Mouse (Mus musculus): ENCODE data around the gene Tmem135. TPM values are rescaled to one million over a fixed set of nuclear protein-coding genes. Genes with fewer than 3 reads are reported as not detected.

Gene Tmem135
- total RNA-seq, 2 experiments from 2014 or later, result 55.6 to 60.5 TPM

DNA sequence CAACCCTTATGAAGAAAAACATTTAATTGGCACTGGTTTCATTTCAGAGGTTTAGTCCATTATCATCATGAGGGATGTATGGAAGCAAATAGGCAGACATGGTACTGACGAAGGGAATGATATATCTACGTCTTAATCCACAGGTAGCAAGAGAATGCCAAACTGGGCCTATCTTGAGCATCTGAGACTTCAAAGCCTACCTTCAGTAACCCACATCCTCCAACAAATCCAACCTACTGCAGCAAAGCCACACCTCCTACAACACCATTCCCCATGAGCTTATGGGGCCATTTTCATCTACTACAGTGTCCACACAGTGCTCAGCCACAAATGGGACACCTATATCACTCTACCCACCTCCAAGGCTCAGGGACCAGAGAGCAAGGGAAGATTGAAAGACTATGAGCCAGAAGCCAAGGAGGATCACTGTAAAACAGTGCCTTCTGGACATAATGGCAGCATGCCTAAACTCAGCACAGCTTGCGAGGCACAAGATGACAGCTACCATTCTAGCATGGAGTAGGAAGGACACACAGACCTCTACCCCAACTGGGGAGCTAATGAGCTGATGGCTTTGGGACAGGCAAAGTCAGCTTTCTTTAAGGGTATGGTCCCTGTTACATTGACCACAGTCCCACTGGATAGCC, 171.4 kb downstream of the Tmem135 start:
- intact Hi-C loops (cut with DNase I), result no loop called here
- DNase-seq (ENCODE audit: extremely low spot score in 1 of 2, low spot score in 2 of 2), result no peak

DNA sequence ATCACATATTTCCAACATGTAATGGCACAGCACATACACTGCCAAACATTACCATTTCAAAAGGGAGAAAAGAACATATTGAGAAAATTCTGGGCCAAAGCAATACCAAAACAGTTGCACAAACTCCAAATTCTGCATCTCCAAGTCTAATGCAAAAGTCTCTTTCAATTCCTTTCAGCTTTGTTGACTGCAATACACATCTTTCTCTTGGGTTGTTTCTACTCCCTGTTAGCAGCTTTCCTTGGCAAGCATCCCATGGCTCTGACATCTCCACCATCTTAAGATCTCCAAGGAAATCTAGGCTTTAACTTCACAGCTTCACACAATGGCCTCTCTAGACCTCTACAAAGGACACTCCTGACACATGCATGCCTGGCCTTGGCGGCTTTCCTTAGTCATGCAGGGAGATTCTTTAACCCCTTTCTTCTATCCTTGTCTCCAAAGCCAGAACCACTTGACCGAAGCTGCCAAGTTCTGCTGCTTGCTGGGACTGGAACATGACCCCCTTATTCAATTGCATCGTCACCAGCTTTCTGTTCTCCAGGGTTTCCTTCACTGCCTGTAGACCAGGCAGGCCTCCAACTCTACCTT, 172.7 kb downstream of the Tmem135 start:
- DNase-seq (ENCODE audit: extremely low spot score in 1 of 2, low spot score in 2 of 2), result no peak

GRCm38 (mm10) chr7:89222609-89223008, 181.4 kb downstream of the Tmem135 start:
- intact Hi-C loops (cut with DNase I), result no loop called here
- no peak for DNase-seq (ENCODE audit: extremely low spot score in 1 of 2, low spot score in 2 of 2)

More for the DNA sequence above, 172.7 kb downstream of the Tmem135 start:
- intact Hi-C loops (cut with DNase I), result no loop called here

- no peak for DNase-seq (ENCODE audit: extremely low spot score in 1 of 2, low spot score in 2 of 2)
- intact Hi-C loops (cut with DNase I), result no loop called here
Measured at GRCm38 (mm10) chr7:89216628-89217027, 187.4 kb downstream of the Tmem135 start.

DNA sequence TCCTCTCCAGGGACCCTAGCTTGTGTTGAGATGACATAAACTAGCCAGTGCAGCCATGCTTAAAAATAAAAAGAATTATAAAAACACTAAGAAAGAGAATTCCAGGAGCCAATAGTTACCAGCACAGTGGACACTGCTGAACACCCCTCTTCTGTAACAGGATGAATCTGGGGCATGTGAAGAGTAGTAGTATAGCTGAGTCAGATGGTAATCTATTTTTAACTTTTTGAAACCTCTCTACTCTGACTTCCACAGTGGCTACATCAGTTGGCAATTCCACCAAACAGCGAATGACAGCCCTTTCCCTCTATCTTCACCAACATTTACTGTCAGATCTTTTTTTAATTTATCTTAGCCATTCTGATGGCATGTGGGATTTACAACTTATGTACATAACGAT, 187.9 kb downstream of the Tmem135 start:
- intact Hi-C loops (cut with DNase I), result no loop called here
- no peak for DNase-seq (ENCODE audit: extremely low spot score in 1 of 2, low spot score in 2 of 2)

GRCm38 (mm10) chr7:89215714-89216113, 188.3 kb downstream of the Tmem135 start:
- intact Hi-C loops (cut with DNase I), result no loop called here
- no peak for DNase-seq (ENCODE audit: extremely low spot score in 1 of 2, low spot score in 2 of 2)

DNA sequence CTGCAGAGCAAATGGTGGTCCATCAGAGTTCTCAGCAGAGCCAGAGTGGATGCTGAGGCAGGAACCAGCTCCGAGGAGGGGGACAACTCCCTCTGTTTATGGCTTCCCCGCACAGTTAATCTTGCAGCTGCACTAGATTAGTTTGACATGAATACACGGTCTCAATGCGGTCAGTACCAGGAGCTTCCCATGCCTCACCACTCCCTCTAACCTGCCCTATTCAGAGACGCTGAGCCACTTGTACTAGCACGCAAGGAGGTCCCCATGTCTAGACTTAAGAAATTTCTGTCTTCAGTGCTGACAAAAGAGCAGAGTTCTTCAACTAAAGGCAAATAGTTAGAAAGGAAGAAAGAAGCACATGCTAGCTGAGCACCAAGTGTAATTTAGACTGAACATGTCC, 193.5 kb downstream of the Tmem135 start:
- DNase-seq (ENCODE audit: extremely low spot score in 1 of 2, low spot score in 2 of 2), result no peak
- intact Hi-C loops (cut with DNase I), result no loop called here

DNA sequence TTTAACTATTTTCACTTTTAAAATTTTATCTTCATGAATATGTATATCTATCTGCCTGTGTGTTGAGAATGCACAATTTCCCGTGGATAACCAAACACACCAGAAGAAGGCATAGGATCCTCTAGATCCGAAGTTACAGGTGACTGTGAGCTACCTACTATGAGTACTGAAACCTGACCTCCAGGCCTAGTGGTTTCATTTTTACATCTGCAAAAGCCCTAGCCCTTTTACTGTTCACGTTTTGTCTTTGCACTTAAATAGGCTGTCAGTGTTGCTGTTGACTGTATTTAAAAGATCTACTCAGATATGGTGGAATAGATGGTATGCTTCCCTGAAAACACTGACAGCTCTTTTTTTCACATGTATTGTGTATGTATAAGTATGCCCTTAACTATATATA, 197.9 kb downstream of the Tmem135 start:
- intact Hi-C loops (cut with DNase I), result no loop called here
- no peak for DNase-seq (ENCODE audit: extremely low spot score in 1 of 2, low spot score in 2 of 2)

GRCm38 (mm10) chr7:89205402-89205801, 198.6 kb downstream of the Tmem135 start:
- intact Hi-C loops (cut with DNase I), result no loop called here
- DNase-seq (ENCODE audit: extremely low spot score in 1 of 2, low spot score in 2 of 2), result no peak

DNA sequence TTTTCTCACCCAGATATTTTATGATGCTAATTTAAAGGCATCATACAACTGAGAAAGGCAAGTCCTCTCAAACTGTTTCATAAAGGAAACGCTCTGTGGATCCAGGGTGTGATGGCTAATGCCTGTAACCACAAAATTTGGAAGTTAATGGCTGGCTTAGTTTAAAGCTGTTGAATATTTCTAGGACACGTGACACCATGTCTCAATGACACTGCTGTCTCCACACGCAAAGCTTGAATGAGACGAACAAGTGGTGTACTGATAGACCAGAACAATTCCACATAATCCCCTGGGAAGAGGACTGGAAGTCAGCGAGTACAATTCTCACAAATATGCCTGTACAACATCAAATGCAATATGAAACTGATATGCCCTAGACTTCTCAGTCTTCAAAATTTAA, 200.9 kb downstream of the Tmem135 start:
- intact Hi-C loops (cut with DNase I), result no loop called here
- DNase-seq (ENCODE audit: extremely low spot score in 1 of 2, low spot score in 2 of 2), result no peak

DNA sequence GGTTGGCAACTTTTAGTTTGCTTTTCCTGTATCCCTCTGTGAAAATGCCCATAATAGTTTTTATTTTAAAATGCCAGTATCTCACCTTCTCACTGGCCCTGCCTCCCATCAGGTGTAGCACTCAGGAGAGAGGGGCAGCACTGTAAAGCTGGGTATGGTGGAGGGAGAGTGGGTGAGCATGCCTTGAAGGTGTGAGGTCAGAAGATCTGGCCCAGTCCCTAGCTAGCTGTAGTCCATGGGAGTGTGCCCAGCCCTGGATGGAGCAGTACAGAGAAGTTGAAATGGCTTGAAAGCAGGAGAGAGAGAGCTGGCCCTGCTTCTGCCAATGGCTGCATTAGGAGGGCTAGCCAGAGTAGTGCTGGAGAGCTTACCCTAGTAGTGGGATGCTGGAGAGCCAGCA, 202.1 kb downstream of the Tmem135 start:
- intact Hi-C loops (cut with DNase I), result no loop called here
- no peak for DNase-seq (ENCODE audit: extremely low spot score in 1 of 2, low spot score in 2 of 2)

DNA sequence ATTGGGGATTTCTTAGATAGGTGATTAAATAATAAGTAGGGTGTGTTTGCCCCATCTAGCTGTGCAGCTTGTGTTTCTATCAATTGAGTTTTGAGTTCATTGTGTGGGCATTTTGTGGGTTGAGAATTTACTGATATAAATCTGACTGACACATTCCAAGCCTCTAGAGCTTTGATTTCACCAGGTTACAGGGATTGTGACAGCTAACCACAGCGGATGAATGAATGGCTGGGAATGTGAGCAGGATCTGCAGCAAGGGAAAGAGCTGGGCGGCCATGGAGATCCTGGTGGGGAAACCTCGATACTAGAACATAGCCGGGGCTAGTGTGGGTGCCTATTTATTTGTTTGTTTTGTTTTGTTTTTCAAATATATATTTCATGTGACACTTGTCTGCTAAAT, 205.5 kb downstream of the Tmem135 start:
- intact Hi-C loops (cut with DNase I), result no loop called here
- no peak for DNase-seq (ENCODE audit: extremely low spot score in 1 of 2, low spot score in 2 of 2)

GRCm38 (mm10) chr7:89193459-89193858, 210.6 kb downstream of the Tmem135 start:
- intact Hi-C loops (cut with DNase I), result no loop called here
- DNase-seq (ENCODE audit: extremely low spot score in 1 of 2, low spot score in 2 of 2), result no peak

DNA sequence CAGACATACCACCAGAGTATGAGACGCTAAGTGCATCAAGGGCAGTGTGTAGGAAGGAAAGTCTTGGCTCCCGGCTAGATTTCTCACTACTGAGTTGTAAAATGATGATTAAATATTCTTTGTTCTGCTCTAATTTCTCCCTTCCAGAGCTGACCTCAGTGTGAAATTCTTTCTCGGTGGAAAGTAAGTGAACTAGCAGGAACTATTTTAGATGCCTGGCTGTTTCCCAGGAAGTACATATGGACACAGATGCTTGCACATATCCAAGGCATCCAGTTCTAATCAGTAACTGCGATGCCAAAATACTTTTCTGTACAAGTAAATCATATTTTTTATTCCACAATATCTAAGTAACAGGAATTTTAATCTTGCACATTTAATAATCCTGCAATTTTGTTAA, 220.1 kb downstream of the Tmem135 start:
- DNase-seq (ENCODE audit: extremely low spot score in 1 of 2, low spot score in 2 of 2), result no peak
- intact Hi-C loops (cut with DNase I), result no loop called here

GRCm38 (mm10) chr7:89182943-89183342, 221.1 kb downstream of the Tmem135 start:
- DNase-seq (ENCODE audit: extremely low spot score in 1 of 2, low spot score in 2 of 2), result no peak
- intact Hi-C loops (cut with DNase I), result no loop called here

GRCm38 (mm10) chr7:89181285-89181684, 222.7 kb downstream of the Tmem135 start:
- no peak for DNase-seq (ENCODE audit: extremely low spot score in 1 of 2, low spot score in 2 of 2)
- intact Hi-C loops (cut with DNase I), result no loop called here

DNA sequence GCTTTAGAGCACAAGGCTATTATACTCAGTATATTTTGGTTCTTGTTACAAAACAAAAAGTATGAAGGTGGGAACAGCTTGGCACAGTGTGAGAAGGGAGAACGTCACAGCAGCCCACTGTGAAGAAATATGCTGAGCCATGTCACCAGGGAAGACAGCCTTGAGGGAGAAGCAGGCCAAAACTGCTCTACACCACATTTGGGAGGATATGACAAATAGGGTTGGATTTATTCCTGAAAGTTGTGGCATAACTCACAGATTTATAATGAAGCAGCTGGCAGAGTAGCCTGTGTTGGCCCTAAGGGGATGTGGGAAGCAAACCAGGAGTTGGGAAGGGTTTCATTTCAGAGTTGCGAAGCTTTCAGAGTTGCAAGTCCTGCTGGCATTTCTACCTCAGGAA, 225.4 kb downstream of the Tmem135 start:
- peak in 1 of 2 experiments; percentile 24 for DNase-seq (ENCODE audit: extremely low spot score in 1 of 2, low spot score in 2 of 2)
- intact Hi-C loops (cut with DNase I), result loop anchor here (10.0 kb wide), 1 partner anchor 156 kb away; no protein-coding TSS in a partner anchor

DNA sequence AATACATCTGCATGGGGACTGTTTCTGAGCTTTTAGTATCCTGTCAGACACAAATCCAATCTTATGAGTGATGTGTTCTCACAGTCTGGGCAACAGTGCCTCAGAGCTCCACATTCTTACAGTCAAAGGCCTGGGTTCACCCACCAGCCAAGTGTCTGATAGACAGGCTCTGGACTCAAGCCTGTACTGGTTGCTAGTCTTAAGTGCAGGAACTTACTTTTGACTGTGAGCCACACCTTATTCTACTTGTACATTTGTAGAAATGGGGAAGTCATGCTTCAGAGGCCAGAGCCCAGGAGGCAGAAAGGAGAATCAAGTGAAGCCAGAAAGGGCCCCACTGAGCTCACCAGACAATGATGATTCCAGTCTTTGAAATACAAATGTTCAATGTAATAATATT, 226.1 kb downstream of the Tmem135 start:
- DNase-seq (ENCODE audit: extremely low spot score in 1 of 2, low spot score in 2 of 2), result no peak
- intact Hi-C loops (cut with DNase I), result loop anchor here (10.0 kb wide), 1 partner anchor 157 kb away; no protein-coding TSS in a partner anchor

DNA sequence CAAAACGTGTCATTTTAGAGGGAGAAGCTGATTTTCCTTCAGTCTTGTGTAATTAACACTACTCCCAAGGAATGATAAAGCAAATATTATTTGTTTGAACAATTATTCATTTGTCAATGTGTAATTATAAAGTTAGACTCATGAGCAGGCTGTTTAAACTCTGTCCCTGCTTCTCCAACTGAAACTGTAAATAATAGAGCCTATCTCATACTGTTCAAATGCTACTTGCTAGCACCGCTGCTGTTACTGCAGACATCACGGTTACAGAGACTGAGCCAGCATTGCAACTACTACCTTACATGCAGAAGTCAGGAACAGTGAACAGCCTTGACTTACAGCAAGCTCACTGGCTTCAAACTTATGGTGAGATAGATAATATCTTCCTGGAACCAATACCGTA, 229.6 kb downstream of the Tmem135 start:
- intact Hi-C loops (cut with DNase I), result loop anchor here (10.0 kb wide), 1 partner anchor 160 kb away; no protein-coding TSS in a partner anchor

DNA sequence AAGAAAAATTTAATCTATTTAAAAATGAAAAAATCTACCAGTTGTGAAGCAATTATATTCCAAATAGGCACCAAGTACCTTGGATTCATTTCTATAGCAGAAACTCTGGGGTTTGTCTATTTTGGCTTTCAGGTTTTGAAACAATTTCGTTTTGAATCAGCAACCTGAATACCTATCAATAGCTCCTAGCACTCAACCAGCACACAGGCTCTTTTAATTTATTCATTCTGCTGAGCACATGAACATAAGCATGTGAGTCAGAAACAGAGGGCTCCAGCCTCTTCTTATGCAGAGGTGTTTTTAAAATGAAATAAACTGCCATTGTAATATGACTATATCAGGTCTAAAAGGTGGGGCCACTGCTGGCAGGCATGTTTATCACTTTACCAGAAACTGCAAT, 231.0 kb downstream of the Tmem135 start:
- DNase-seq (ENCODE audit: extremely low spot score in 1 of 2, low spot score in 2 of 2), result no peak
- intact Hi-C loops (cut with DNase I), result loop anchor here (10.0 kb wide), 1 partner anchor 162 kb away; no protein-coding TSS in a partner anchor

More for the DNA sequence above, 229.6 kb downstream of the Tmem135 start:
- DNase-seq (ENCODE audit: extremely low spot score in 1 of 2, low spot score in 2 of 2), result no peak

Measured in left cerebral cortex, postnatal 10 days (tissue).